Mouse (Mus musculus) liver, embryonic 13.5 days (tissue): ENCODE results near the gene Gria1. TPM values are rescaled to one million over a fixed set of nuclear protein-coding genes. Genes with fewer than 3 reads are reported as not detected.

Experiments used
- ATAC-seq: fragments of 200-750 bp; cut with Nextera tagmentation; 2 replicates; pipeline ENCODE4 v1.8.0; 2017; ENCODE audit warnings: low read depth, mild to moderate bottlenecking, moderate number of reproducible peaks, moderate library complexity
- DNase-seq: peaks from one replicate; pipeline ENCODE4 v3.0.0; 2022
- H3K27ac ChIP-seq: fragments of 300-500 bp; sonication (generic); 2 replicates; pipeline ENCODE4 v1.5.1; 2015; ENCODE audit warnings: moderate library complexity, mild to moderate bottlenecking, inconsistent platforms
- H3K27me3 ChIP-seq: fragments of 300-500 bp; sonication (generic); 2 replicates; pipeline ENCODE4 v1.6.1; 2015; ENCODE audit warnings: mild to moderate bottlenecking, inconsistent platforms
- H3K36me3 ChIP-seq: fragments of 300-500 bp; sonication (generic); 2 replicates; pipeline ENCODE4 v1.6.1; 2015; ENCODE audit warnings: mild to moderate bottlenecking, inconsistent platforms
- H3K4me1 ChIP-seq: fragments of 300-500 bp; sonication (generic); replicated peaks from 2 replicates; pipeline ENCODE4 v1.6.1; 2015; ENCODE audit warnings: inconsistent platforms
- H3K4me2 ChIP-seq: fragments of 300-500 bp; sonication (generic); 2 replicates; pipeline ENCODE4 v1.6.1; 2015; ENCODE audit warnings: inconsistent platforms, mild to moderate bottlenecking, moderate library complexity
- H3K4me3 ChIP-seq: fragments of 300-500 bp; sonication (generic); replicated peaks from 2 replicates; pipeline ENCODE4 v1.5.1; 2015; ENCODE audit warnings: mild to moderate bottlenecking, inconsistent platforms
- H3K9ac ChIP-seq: fragments of 300-500 bp; sonication (generic); 2 replicates; pipeline ENCODE4 v1.6.1; 2015; ENCODE audit warnings: mild to moderate bottlenecking, inconsistent platforms
- H3K9me3 ChIP-seq: fragments of 300-500 bp; sonication (generic); replicated peaks from 2 replicates; pipeline ENCODE4 v1.6.1; 2016; ENCODE audit warnings: inconsistent platforms
- WGBS: fragments of 180-500 bp; shearing (Covaris S2); methylation state at CpG from one replicate; pipeline ENCODE4 v1.1.7; 2015; ENCODE audit not compliant: insufficient replicate concordance; 5-methylcytosine and 5-hydroxymethylcytosine counted together
- polyA plus RNA-seq: library from polyadenylated mRNA; unstranded; fragments of >200 nt; fragmentation: Nextera tagmentation; extraction: Ambion mirVana; gene quantifications from 2 replicates; pipeline ENCODE4 v1.2.1, GENCODE M21; 2015

Gria1 gene
- polyA plus RNA-seq, result 0.17 and 0.35 TPM in 2 replicates

DNA sequence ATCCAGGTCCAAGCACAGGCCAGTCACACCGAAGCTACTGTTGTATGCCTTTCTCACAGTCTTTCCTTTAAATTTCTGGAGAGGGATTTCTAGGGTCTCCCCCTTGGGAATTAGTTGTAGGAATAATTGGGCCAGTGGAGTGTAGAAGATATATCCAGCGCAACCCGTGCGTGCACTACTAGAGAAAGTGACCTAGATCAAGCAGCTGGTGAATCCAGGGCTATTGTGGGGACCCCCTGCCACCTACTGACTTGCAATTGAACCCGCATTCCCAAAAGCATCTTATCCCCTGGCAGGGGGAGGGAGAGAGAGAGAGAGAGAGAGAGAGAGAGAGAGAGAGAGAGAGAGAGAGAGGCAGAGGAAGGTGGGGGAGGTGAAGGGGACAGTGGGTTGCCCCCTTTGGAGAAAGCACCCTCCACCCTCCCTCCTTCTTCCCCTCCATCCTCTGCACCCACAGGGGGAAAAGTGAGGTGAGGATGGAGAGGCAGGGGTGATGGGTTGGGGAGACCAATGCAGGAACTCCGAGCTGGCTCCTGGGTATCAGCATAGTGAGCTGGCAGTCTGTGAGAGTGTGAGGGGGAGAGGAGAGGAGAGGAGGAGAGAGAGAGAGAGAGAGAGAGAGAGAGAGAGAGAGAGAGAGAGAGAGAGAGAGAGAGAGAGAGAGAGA lies at the start of gene Gria1:
TSS of gene Gria1 (plus strand) at position 364 of the 667 bp plus-strand sequence.
- no peaks in the 10 kb centered on the region for H3K36me3 ChIP-seq
- no peak for DNase-seq
- H3K27me3 ChIP-seq, result 0 out of 2 replicates have a peak, but pooled peaks cover 4% of the 10 kb centered on the region
- 27% methylated on average over 6 of the region's 6 CpGs for WGBS
- H3K9ac ChIP-seq, result no peak within 1 kb of the TSS
- no peak within 1 kb of the TSS for H3K27ac ChIP-seq
- H3K4me3 ChIP-seq, result no peak within 1 kb of the TSS
- ATAC-seq, result no peak
- H3K9me3 ChIP-seq, result no peaks in the 10 kb centered on the region
- H3K4me1 ChIP-seq, result no peaks in the 10 kb centered on the region
- no peak within 1 kb of the TSS for H3K4me2 ChIP-seq

DNA sequence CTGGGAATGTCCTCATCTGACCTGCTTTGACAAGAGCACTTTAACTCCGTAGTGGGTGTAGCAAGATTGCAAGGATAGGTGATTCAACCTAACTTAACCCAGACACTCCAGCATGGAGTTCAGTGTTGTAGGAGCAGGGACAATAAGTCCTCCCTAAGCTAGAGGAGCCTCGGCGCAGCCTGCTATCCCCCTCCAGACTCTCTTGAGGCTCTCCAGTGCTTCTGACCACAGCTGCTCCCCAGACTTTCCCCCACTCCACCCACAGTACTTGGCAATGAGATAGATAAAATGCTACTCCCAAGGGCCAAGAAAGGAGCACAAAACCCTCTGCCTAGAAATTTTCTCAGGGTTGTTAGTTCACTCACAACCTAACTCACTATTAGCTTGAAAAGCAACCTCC lies 49.4 kb upstream of the Gria1 start:
- Histone ChIP-seq H3K27me3 (no peaks in the 10 kb centered on the region), H3K36me3 (no peaks in the 10 kb centered on the region), H3K4me3 (no peak overlapping the region), H3K4me2 (no peak overlapping the region), H3K27ac (no peak overlapping the region), H3K9ac (no peak overlapping the region), H3K9me3 (no peaks in the 10 kb centered on the region), H3K4me1 (no peaks in the 10 kb centered on the region)
- ATAC-seq (no peak), DNase-seq (no peak)
- 62% methylated on average over 3 of the region's 3 CpGs for WGBS

DNA sequence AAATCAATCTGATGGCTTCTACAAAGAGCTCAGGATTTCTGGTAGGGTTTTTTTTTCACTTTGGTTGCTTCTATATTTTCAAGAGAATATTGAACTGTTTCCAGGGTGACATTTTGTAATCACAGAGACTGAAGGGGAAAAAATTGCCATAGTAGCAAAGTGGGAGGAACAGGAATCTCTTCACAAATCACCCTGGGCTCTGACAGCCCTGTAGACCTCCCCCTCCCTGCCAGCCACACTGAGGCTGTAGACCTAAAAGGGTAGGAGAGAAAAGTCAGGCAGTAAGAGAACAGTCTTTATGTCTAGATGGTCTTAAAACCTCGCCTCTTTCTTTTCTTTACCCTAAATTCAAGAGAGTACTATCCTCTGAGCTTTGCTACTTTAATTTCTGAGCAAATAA lies 38.4 kb upstream of the Gria1 start:
- no peak overlapping the region for H3K9ac ChIP-seq
- H3K36me3 ChIP-seq, result no peaks in the 10 kb centered on the region
- DNase-seq (no peak), ATAC-seq (no peak)
- WGBS, result 16% methylated on average over 1 of the region's 1 CpGs
- H3K27ac ChIP-seq, result no peak overlapping the region
- H3K4me1 ChIP-seq, result no peaks in the 10 kb centered on the region
- no peaks in the 10 kb centered on the region for H3K9me3 ChIP-seq
- H3K27me3 ChIP-seq, result no peaks in the 10 kb centered on the region
- no peak overlapping the region for H3K4me3 ChIP-seq
- H3K4me2 ChIP-seq, result no peak overlapping the region

DNA sequence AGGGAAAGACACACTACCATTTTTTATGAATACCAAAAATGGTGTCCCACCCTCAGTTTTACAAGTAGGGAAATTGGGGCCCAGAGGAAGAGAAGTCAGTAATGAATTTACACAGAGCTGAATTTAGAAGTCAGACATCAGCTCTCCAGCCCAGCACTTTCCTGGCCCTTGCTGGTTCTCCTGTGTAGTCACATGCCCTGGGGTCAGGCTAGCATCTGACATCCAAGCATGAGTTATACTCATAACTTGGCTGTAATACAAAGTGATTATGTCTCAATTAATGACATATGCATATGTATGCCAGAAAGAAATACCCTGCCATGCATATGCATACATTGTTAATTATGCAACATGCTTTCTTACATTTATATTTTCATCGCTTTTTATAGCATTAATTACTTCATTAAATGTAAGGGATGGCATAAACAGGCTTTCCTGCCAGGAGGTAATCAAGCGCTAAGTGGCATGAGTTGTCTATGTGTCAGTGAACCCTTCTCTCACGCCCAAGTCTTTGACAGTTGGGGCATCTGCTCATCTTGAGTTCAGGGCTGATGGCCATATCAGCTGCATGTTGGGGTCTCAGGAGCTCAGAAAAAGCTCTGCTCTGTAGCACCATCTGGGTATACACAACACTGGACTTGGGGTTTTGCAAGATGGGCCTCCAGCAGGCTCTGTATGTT lies 26.7 kb upstream of the Gria1 start:
- Histone ChIP-seq H3K9me3 (no peaks in the 10 kb centered on the region; the same call in 1 of the 2 replicates), H3K4me3 (no peak overlapping the region), H3K27ac (no peak overlapping the region), H3K9ac (no peak overlapping the region), H3K36me3 (no peaks in the 10 kb centered on the region), H3K4me1 (no peaks in the 10 kb centered on the region), H3K4me2 (no peak overlapping the region), H3K27me3 (no peaks in the 10 kb centered on the region)
- 55% methylated on average over 3 of the region's 3 CpGs for WGBS
- DNase-seq (no peak), ATAC-seq (no peak)

DNA sequence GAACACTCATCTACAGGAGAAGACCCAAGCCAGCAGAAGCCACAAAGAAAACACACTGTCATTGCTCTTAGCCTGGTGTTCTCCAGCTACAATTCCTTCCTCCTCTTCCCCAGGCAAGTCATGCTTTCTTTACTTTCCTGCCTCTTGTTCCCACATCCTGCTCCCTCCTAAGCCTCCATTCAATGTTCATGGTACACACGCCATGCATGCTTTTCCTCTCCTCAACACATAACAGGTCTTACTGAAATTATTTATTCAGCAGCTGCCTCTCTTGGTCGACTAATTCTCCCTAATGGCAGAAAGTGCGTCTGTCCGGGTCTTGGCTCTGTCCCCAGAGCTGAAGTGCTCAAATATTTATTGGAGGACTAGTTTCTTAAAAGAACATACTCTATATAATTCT lies 25.7 kb upstream of the Gria1 start:
- Histone ChIP-seq H3K4me2 (no peak overlapping the region), H3K9ac (no peak overlapping the region), H3K4me3 (no peak overlapping the region), H3K27ac (no peak overlapping the region), H3K36me3 (no peaks in the 10 kb centered on the region), H3K4me1 (no peaks in the 10 kb centered on the region), H3K9me3 (no peaks in the 10 kb centered on the region), H3K27me3 (no peaks in the 10 kb centered on the region)
- ATAC-seq, result no peak
- 69% methylated on average over 4 of the region's 4 CpGs for WGBS
- DNase-seq, result no peak

GRCm38 (mm10) chr11:56999601-57000001 lies 11.6 kb upstream of the Gria1 start:
- DNase-seq (no peak), ATAC-seq (no peak)
- Histone ChIP-seq H3K36me3 (no peaks in the 10 kb centered on the region), H3K4me1 (no peaks in the 10 kb centered on the region), H3K27ac (no peak overlapping the region), H3K9me3 (no peaks in the 10 kb centered on the region), H3K27me3 (no peaks in the 10 kb centered on the region), H3K9ac (no peak overlapping the region), H3K4me2 (no peak overlapping the region), H3K4me3 (no peak overlapping the region)
- WGBS, result 44% methylated on average over 3 of the region's 3 CpGs

DNA sequence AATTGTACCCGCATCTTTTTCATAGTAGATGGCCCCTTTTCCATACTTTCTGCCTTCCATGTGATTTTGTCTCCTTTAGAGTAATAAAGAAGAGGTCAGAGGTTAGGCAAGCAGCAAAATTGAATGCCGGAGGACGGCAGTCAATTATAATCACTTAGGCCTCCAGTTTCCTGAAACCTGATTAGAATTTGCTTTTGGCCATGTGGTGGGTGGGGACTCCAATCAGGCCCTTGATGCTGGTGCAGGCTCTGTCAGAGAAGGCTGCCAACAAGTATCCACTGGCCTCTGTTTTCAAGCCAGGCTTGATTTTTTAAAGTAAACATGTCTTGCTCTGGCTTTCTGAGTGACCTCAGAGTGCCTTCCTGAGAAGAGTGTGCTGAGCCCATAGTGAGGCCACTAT lies 6.6 kb upstream of the Gria1 start:
- Histone ChIP-seq H3K27me3 (no peaks in the 10 kb centered on the region), H3K4me1 (no peaks in the 10 kb centered on the region), H3K4me3 (no peak overlapping the region), H3K9me3 (no peaks in the 10 kb centered on the region), H3K4me2 (no peak overlapping the region), H3K27ac (no peak overlapping the region), H3K36me3 (no peaks in the 10 kb centered on the region), H3K9ac (no peak overlapping the region)
- no peak for ATAC-seq
- 56% methylated on average over 3 of the region's 3 CpGs for WGBS
- no peak for DNase-seq

DNA sequence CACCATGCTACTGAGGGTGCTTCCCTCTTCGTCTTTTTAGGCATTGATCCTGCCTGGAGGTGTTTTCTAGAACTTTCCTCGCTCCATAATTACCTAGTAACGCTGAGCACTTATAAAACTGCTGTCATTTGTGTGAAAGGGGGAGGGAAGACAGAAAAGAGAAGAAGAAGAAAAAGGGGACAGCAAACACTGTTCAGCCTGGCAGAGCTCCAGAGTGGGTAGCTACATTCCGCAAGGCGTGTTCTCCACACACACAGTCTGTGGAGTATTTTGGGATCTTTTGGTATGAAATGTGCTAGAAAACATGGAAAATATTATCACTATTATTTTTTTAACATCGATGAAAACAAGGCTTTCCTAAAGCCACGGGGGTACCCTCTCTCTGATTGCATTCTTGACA lies 5.8 kb upstream of the Gria1 start:
- Histone ChIP-seq H3K27ac (no peak overlapping the region), H3K9me3 (no peaks in the 10 kb centered on the region), H3K9ac (no peak overlapping the region), H3K27me3 (0 out of 2 replicates have a peak, but pooled peaks cover 4% of the 10 kb centered on the region), H3K4me3 (no peak overlapping the region), H3K36me3 (no peaks in the 10 kb centered on the region), H3K4me2 (no peak overlapping the region), H3K4me1 (no peaks in the 10 kb centered on the region)
- ATAC-seq, result no peak
- no peak for DNase-seq
- 56% methylated on average over 7 of the region's 7 CpGs for WGBS

GRCm38 (mm10) chr11:57007790-57008189 lies 3.4 kb upstream of the Gria1 start:
- WGBS, result 63% methylated on average over 4 of the region's 4 CpGs
- no peak for DNase-seq
- Histone ChIP-seq H3K9ac (no peak overlapping the region), H3K4me3 (no peak overlapping the region), H3K4me1 (no peaks in the 10 kb centered on the region), H3K27ac (no peak overlapping the region), H3K9me3 (no peaks in the 10 kb centered on the region), H3K27me3 (0 out of 2 replicates have a peak, but pooled peaks cover 4% of the 10 kb centered on the region), H3K36me3 (no peaks in the 10 kb centered on the region), H3K4me2 (no peak overlapping the region)
- no peak for ATAC-seq

DNA sequence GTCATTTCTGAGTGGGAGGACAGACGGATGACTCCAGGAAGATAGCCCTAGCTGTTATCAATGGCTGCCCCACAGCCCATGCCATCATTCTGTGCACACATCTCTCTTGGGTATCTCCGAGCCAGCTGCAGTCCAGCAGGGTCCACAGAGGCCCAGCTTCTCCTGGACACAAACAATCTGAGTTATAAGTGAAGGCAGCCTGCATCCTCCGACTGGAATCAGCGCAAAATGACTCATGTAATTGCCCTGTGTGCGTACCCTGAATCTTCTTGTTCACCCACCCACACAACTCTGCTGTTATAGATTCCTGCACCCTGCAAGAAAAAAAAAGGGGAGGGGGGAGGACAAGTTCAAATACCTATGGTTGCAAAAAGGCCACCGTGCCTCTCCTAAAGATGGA lies 576 bp upstream of the Gria1 start:
- Histone ChIP-seq H3K9me3 (no peaks in the 10 kb centered on the region), H3K4me1 (no peaks in the 10 kb centered on the region), H3K9ac (no peak overlapping the region), H3K27ac (no peak overlapping the region), H3K4me3 (no peak overlapping the region), H3K27me3 (0 out of 2 replicates have a peak, but pooled peaks cover 4% of the 10 kb centered on the region), H3K36me3 (no peaks in the 10 kb centered on the region), H3K4me2 (no peak overlapping the region)
- no peak for ATAC-seq
- WGBS, result 64% methylated on average over 6 of the region's 6 CpGs
- no peak for DNase-seq

- WGBS, result 11% methylated on average over 11 of the region's 11 CpGs
- no peak overlapping the region for H3K4me3 ChIP-seq
- H3K4me2 ChIP-seq, result no peak overlapping the region
- DNase-seq (no peak), ATAC-seq (no peak)
- no peaks in the 10 kb centered on the region for H3K36me3 ChIP-seq
- no peak overlapping the region for H3K9ac ChIP-seq
- no peak overlapping the region for H3K27ac ChIP-seq
- H3K9me3 ChIP-seq, result no peaks in the 10 kb centered on the region
- 0 out of 2 replicates have a peak, but pooled peaks cover 4% of the 10 kb centered on the region for H3K27me3 ChIP-seq
- H3K4me1 ChIP-seq, result no peaks in the 10 kb centered on the region
These were observed 478 bp downstream of the Gria1 start for GRCm38 (mm10) chr11:57011691-57012039.
